Comparison of ENCODE assay signal across 8 mouse cellular contexts in the genomic region with DNA sequence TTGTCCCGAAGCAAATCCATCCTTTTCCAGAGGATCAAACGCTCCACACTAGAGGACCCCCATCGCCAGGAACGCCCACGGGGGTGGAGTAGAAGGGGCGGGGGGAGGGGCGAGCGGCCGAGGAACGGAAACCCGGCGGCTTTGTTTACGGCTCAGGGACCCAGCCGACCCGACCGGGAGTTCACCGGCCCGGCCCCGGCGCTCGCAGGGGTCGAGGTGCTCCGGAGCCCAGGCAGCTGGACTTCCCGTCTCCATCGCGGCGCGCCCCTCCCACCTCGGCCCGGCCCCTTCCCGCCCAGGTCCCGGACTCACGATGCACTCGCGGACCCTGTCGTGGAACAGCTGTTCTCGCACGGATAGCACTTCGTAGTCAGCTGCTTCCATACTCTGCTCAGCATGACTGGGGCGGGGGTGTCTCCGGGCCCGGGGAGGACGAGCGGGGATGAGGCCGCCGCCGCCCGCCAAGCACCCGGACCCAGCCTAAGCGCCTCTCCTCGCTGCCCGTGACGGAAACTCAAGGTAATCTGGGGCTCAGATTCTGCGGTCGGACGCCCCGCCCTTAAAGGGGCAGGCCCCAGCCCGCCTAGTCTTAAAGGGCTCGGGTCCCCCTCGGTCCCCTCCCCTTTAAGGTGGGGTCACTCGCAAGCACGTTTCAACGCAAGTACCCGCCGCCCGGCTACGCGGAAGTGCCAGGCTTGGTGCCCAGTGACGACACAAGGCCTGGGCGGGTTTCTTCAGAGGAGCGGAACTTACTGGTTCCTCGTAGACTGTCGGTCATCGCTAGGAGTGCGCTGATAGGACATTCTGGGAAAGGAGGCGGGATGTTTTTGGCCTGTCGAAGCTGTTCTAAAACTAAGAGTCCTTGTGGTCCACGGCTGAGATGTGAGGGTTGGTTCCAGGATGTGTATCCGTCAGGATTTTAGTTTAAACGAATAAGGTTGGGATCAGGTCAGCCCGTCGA. TPM values are rescaled to one million over a fixed set of nuclear protein-coding genes. Genes with fewer than 3 reads are reported as not detected.
DNase-seq lines count a peak whose midpoint lies in the region; ATAC-seq and TF ChIP-seq lines count a peak whose summit lies in the region.

A gene (minus strand): TSS at position 694 of the 961 bp plus-strand sequence.

- H3K27me3 ChIP-seq in Patski, result no peaks in the 10 kb centered on the region
- no peaks in the 10 kb centered on the region for H3K27me3 ChIP-seq in hindbrain, embryonic 13.5 days

- CTCF ChIA-PET in Patski (lab: Charles Lee), result no interaction called here

- peaks cover 33% of the 10 kb centered on the region for H3K4me1 ChIP-seq in hindbrain, embryonic 13.5 days (replicated peaks)

- in situ Hi-C loops in Patski (cut with MboI; ENCODE audit: low pct_unique_long_range_greater_than_20kb), result no loop called here

- WGBS in hindbrain, embryonic 13.5 days, result under 1% methylated on average over 82 of the region's 82 CpGs

- no peaks in the 10 kb centered on the region for H3K9me3 ChIP-seq in hindbrain, embryonic 13.5 days

- peak; percentile 95 for ATAC-seq in Patski
- peak; percentile 98 for ATAC-seq in hindbrain, embryonic 13.5 days (ENCODE audit: low FRiP score)

- peak within 1 kb of the TSS; percentile 93 for H3K9ac ChIP-seq in hindbrain, embryonic 13.5 days

- DNase-seq in Patski (ENCODE audit: low read depth, low spot score), result peak; percentile 96
- peak; percentile 99 to 100 for DNase-seq in cerebellum, postnatal 14 days
- DNase-seq in frontal cortex, postnatal 14 days (ENCODE audit: low spot score in 2 of 2), result peak; percentile 99
- DNase-seq in layer of hippocampus, postnatal 25 days (ENCODE audit: extremely low spot score in 1 of 2, low spot score in 1 of 2), result peak; percentile 93 to 97
- peak; percentile 100 for DNase-seq in lung, postnatal 25 days (ENCODE audit: low spot score)
- DNase-seq in retina, embryonic 14.5 days (ENCODE audit: low spot score), result peak; percentile 99
- DNase-seq in thymus, postnatal 4 days, result peak; percentile 96

- peak within 1 kb of the TSS; percentile 73 for H3K4me2 ChIP-seq in hindbrain, embryonic 13.5 days

- peak within 1 kb of the TSS; percentile 97 for H3K27ac ChIP-seq in hindbrain, embryonic 13.5 days

- TF ChIP-seq CTCF in Patski (IDR thresholded peaks at IDR 0.05), result no peak

- H3K36me3 ChIP-seq in hindbrain, embryonic 13.5 days, result peaks cover 21% of the 10 kb centered on the region

- peak within 1 kb of the TSS; percentile 84 for H3K4me3 ChIP-seq in hindbrain, embryonic 13.5 days

- POLR2A ChIA-PET in Patski (lab: Charles Lee), result interaction anchor here (1.0 to 2.1 kb wide), 3 partner anchors 16 to 46 kb away, joined by 3 to 7 read pairs (median 3); a partner anchor contains a TSS

RNA-seq across cellular contexts. Expression of the gene that starts here (rescaled TPM):
- polyA plus RNA-seq in Patski (2021), result 26.9 TPM
- polyA plus RNA-seq in hindbrain, embryonic 13.5 days (2015; fragmentation: Nextera tagmentation; extraction: Ambion mirVana), result 37.7 and 38.3 TPM in 2 replicates
- total RNA-seq in layer of hippocampus, postnatal 25 days (2021), result 10 to 100 TPM; 11.5 to 17.9 TPM

Comparison
In these comparisons a context has a peak if more than half of its experiments do, and no peak if none do; other contexts are left out.
1. Peak in every context shown above with its lines: DNase-seq, ATAC-seq, H3K4me3 ChIP-seq and H3K27ac ChIP-seq.